Mouse (Mus musculus): ENCODE measurements around the gene Vmn2r120. TPM values are rescaled to one million over a fixed set of nuclear protein-coding genes. Genes with fewer than 3 reads are reported as not detected.
"Not testable (repeated sequence)": the region's sequence is repeated elsewhere in the genome, so short reads cannot be mapped to it uniquely, and the experiment has no call there.

Gene Vmn2r120
- total RNA-seq (2021) = not detected in 2 replicates
- long read RNA-seq, experiment 1 = 0 reads
- long read RNA-seq, experiment 2 = 0 reads

- no peak for DNase-seq
These were observed at the start of gene Vmn2r120 for GRCm38 (mm10) chr17:57545405-57545804. Gene Vmn2r120 (minus strand): TSS chr17:57545505.

GRCm38 (mm10) chr17:57587273-57587672 lies 42.0 kb upstream of the Vmn2r120 start:
- not testable (repeated sequence) for DNase-seq

- DNase-seq = no peak
These were observed 28.9 kb upstream of the Vmn2r120 start for GRCm38 (mm10) chr17:57574075-57574705.

Other genes starting within 250 kb of the Vmn2r120 start
- 4.8 and 5.9 TPM in 2 replicates for gene Adgre1, start 186.8 kb downstream of the Vmn2r120 start, total RNA-seq (2021)
- not detected in 2 replicates for gene Gm21834, start 196.7 kb upstream of the Vmn2r120 start, total RNA-seq (2021)
- gene Cntnap5c, start 224.1 kb upstream of the Vmn2r120 start, total RNA-seq (2021) = not detected in 2 replicates